Mouse (Mus musculus): ENCODE data around the gene Clcn6.

Gene Clcn6

DNA sequence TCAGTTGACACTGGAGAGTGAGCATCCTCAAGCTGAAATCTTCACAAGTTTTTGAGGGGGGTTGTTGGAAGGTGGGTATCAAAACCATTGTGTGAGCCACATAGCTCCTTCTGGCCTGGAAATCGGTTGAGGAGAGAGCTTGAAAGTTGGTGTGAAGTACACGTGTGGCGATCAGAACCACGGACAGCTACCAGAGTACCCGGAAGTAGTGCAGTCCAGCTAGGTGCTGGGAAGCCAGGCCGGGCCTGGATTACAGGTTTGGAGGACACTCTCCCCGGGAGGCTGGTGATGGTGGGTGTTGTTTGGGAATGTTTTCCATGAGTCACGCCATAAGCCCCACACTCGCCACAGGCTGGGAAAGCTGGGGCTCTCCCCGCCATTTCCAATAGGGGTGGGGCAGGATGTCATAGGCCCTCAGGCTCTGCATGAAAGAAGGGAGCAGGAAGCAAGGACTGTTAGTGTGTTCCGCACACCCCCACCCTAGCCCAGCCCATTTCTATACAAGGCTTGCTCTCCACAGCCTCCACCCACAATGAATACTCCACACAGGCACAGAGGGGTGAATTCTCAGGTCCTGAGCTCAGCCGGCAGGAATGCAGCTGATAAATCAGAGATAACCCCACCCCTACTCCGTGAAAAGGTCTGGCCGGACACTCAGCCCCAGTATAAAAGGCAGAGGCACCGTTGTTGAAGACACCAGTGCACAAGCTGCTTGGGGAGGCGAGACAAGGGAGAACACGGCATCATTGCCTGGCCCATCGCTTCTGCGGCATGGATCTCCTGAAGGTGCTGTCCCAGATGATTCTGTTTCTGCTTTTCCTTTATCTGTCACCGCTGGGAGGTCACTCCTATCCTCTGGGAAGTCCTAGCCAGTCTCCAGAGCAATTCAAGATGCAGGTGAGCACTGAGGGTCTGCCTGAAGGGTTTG, 53.2 kb downstream of the Clcn6 start, which contains the start of gene Nppb:
Nppb (plus strand) TSS at position 584 of the 928 bp plus-strand sequence.
- DNase-seq, result peak; percentile 43

DNA sequence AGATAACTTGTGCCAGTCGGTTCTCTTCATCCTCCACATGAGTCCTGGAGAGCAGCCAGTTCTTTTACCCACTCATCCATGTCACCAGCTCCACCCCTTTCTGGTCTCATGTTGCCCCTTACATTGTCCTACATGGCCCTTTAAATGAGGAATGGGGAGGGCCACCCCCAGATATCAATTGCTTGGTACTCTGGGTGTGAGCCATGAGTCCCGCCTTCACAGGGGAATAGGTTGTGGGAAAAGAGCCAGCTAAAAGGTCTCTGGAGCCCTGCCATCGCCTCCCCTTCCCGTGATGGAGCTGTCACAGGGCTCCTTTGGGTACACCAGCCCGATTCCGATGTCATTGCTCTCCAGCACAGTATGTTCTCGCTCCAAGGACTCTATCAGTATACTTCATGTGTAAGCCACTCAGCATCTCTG, 59.2 kb downstream of the Clcn6 start:
- no peak for DNase-seq

DNA sequence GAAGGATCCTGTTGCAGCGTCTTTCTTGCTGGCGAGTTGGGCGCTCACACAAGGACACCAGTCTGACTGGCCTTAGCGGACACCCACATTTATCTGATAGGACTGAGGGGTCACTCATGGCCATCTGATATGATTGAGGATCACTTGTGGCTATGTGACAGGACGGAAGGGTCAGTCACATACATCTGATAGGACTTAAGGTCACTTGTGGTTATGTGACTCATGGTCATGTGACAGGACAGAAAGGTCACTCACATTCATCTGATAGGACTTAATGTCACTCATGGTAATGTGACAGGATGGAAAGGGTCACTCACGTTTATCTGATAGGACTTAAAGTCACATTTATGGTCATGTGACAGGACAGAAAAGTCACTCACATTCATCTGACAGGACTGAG, 60.2 kb downstream of the Clcn6 start:
- no peak for DNase-seq

DNA sequence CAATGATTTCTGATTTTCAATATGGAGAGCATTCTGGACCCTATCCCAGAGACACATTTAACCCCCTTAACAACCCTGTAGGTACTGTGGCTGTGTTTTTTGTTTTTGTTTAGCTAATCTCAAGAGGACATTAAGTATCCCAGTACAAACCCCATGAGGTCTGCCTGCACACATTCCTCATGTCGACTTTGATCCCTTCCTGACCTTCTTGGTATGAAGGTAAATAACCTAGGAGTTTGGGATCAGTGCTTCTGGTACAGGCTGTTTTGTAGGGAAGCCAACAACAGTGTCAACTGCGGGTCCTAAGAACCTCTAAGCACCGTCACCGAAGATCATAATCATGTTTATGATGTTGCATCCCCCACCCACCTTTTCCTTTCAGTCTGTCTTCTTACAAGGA, 60.9 kb downstream of the Clcn6 start:
- no peak for DNase-seq

DNA sequence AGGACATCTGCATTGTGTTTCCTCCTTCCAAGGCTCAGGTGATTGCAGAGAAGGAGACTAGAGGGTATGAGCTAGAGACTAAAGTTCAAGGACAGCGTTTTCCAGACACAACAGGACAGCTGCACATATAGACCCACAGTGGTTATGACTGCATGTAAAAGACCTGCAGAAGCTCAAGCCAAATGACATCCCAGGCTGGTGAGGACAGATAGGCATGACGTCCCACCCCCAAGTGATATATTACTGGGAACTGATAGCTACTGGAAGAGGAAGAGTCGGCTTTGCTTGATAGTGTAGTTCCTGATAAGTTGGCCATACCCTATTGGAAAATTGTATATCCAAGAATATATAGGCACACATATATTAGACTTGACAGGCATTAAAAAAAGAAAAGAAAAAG, 62.4 kb downstream of the Clcn6 start:
- no peak for DNase-seq

DNA sequence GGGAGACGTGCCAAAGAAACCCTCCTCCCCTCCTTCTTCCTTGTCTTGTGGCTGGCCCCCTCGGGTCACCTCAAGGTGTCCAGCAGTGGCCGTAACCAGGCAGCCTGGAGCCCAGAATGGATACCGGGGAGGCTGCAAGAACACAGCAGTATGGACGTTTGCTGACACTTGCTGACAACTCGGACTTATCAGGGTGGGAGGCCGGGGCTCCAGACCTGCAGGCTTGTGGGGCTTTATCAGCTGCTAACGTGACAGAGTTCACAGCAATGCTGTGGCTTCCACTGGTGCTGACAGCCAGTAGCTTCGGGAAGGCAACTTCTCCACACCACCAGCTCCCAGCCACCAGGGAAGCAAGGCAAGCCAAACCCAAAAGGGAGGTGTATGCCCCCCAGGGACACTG, 69.3 kb downstream of the Clcn6 start:
- no peak for DNase-seq

DNA sequence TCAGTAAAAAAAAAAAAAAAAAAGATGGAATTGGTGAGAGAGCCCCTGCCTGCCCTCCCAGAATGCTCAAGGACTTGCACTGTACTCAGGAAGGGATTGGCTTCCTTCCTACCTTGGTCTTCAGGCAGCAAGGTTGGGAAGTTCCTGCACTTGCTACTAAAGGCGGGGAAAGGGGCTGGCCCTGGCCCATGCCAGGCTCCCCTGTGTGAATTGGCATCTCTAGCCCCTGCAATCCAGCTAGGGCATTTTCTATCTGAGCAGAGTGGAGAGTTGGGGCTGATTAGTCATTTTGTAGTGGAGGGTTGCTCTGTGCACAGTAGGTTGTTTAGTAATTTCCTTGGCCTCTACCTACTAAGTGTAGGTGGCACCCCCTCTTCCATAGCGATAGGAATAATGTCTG, 69.8 kb downstream of the Clcn6 start:
- DNase-seq, result no peak

DNA sequence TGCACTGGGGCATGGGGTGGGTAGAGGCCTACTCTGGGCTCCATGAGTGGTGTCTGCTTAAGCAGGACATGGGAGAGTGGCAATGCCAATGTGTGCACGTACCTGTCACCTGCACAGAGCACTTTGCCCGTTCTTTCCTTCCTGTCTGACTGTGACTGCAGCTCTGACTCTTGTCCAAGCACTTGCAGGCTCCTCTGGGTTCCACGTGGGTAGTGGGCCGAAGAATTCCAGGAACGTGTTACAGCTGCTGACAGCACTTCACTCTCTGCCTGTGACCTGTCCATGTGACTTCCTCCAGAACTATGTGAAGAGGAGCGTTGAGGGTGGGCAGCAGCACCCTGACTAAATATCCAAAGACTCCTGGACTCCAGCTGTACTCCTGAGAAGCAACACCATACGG, 72.9 kb downstream of the Clcn6 start:
- DNase-seq, result no peak

DNA sequence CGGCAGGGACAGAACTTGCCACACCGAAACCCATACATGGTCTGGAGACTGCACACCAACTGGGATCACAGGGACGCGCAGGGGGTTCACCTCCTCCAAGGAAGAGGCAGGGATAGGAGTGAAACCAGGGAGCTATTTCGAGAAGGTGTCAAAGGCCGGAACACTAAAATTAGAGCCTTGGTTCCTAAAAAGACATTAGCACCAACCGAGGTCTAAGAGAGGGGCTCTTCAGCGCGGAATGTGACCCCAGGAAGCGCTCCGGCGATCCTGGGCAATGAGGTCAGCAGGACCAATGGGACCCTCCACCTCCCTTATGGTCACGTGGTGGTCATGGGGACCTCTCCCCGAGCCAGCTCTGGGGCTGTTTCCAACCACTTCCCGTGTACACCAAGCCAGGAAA, 75.0 kb downstream of the Clcn6 start:
- no peak for DNase-seq

DNA sequence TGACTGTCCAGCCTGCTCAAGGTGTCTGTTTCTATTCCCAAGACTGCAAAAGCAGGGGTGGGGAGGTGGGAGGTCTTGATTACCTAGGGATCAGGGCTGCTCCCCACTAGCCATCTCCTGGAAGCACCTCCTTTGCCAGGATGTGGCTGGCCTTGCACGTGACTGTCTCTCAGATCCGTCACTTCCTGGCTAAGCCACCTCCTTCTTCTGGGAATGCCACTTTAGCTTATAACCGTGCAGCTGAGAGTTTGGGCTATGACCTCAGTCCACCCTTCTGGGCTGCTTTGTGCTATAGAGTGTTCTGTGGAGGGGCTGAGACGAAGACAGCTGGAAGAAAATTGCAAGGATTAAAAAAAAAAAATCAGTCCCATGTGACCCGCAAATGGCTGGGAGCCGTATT, 75.8 kb downstream of the Clcn6 start:
- DNase-seq, result no peak

DNA sequence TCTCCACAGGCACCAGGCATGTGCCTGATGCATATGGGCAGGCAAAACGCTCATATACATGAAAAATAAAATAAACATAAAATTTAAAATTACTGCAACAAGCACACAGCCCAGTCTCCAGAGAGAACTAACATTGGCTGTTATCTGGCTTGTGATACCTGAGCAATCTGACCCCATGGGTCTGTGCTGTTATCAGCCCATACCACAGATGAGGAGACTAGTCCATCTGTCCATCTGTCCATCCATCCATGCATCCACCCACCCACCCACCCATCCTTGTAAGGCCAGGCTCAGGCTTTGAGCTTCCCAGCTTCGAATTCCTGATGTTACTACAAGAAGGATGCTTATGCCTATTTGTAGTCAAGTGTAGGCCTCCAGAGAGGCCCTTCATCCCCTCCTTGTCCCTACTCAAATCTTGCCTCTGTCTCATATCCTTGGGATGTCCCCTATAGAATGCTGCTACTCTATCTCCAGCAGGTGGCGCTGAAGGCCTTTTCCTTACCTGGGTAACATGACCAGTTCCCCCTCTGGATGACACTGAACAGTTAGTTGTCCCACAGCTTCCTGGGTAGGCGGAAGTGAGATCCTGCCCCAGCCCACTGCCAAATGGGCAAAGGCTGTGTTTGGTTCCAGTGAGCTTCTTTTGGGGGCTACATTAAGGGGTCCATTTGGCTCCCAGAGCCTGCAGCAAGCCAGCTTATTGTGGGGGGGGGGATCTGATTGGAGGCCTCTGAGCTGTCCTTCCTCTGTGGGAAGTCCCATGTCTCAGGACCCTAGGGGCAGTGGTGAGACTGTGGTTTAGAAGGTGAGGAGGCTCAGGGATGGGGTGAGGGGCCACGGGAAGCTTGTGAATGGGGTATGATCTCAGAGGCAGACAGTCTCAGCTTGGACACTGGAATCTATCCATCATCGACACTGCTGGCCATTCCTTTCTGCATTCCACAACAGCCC, 78.5 kb downstream of the Clcn6 start:
- DNase-seq, result peak; percentile 68

DNA sequence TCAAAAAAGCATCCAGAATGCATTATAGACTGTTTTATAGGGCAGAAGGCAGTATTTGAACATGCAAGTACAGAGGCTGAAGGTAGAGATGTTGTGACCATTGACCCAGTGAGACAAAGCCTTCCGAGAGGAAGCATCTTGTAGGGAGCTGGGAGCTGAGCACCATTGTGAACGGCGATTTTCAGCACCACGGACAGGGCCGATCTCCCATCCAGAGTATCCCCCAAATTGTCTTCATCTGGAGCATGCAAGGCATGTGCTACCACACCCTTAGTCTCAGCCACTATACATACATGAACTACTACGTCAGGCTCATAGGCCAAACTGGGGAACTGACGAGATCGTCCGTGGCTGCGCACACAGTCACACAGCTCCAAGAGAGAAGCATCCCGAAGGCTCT, 81.5 kb downstream of the Clcn6 start:
- DNase-seq, result no peak

Measured in lung, postnatal 10 days (tissue).